Mouse (Mus musculus) large intestine, adult 2 months (tissue): ENCODE data around the gene Hsph1. TPM values are rescaled to one million over a fixed set of nuclear protein-coding genes. Genes with fewer than 3 reads are reported as not detected.

Source experiments
- DNase-seq: peaks from one replicate; pipeline ENCODE4 v3.0.0-alpha.2; 2012; ENCODE audit warnings: low read depth, low spot score
- WGBS: fragments of 180-500 bp; shearing (Covaris S2); methylation state at CpG from one replicate; pipeline ENCODE4 v1.1.7; 2018; 5-methylcytosine and 5-hydroxymethylcytosine counted together
- polyA plus RNA-seq: library from polyadenylated mRNA; depleted of rRNA; stranded (reverse); fragments of >200 nt; gene quantifications from 2 replicates; pipeline ENCODE4 v1.2.3, GENCODE M21; 2012; rRNA removed

Gene Hsph1
- polyA plus RNA-seq, 1 experiment = 9.5 TPM

GRCm38 (mm10) chr5:149597351-149597750 is 38.8 kb downstream of the Hsph1 start:
- WGBS = 42% methylated on average over 18 of the region's 18 CpGs
- DNase-seq = no peak

- DNase-seq = no peak
- WGBS = 73% methylated on average over 3 of the region's 3 CpGs
These were observed 42.0 kb downstream of the Hsph1 start for GRCm38 (mm10) chr5:149594215-149594614.

- WGBS = 62% methylated on average over 3 of the region's 3 CpGs
- no peak for DNase-seq
These were observed 46.2 kb downstream of the Hsph1 start for GRCm38 (mm10) chr5:149589932-149590331.

GRCm38 (mm10) chr5:149588814-149589534 is 47.2 kb downstream of the Hsph1 start:
- DNase-seq = no peak
- WGBS = 33% methylated on average over 7 of the region's 7 CpGs

- WGBS = 80% methylated on average over 11 of the region's 11 CpGs
- DNase-seq = no peak
These were observed 48.8 kb downstream of the Hsph1 start for GRCm38 (mm10) chr5:149587327-149587895.

GRCm38 (mm10) chr5:149585910-149586309 is 50.3 kb downstream of the Hsph1 start:
- DNase-seq = no peak
- 81% methylated on average over 10 of the region's 10 CpGs for WGBS

- no peak for DNase-seq
- WGBS = 87% methylated on average over 1 of the region's 1 CpGs
These were observed 50.9 kb downstream of the Hsph1 start for GRCm38 (mm10) chr5:149585231-149585630.

- DNase-seq = no peak
- 41% methylated on average over 8 of the region's 8 CpGs for WGBS
These were observed 52.0 kb downstream of the Hsph1 start for GRCm38 (mm10) chr5:149584154-149584655.

GRCm38 (mm10) chr5:149583507-149583906 is 52.7 kb downstream of the Hsph1 start:
- DNase-seq = no peak
- WGBS = 20% methylated on average over 8 of the region's 8 CpGs

GRCm38 (mm10) chr5:149582642-149583262 is 53.4 kb downstream of the Hsph1 start:
- 53% methylated on average over 5 of the region's 5 CpGs for WGBS
- DNase-seq = no peak

- 50% methylated on average over 10 of the region's 10 CpGs for WGBS
- no peak for DNase-seq
These were observed 58.7 kb downstream of the Hsph1 start for GRCm38 (mm10) chr5:149577449-149577848.

- WGBS = 33% methylated on average over 10 of the region's 10 CpGs
- no peak for DNase-seq
These were observed 59.2 kb downstream of the Hsph1 start for GRCm38 (mm10) chr5:149576977-149577376.

- 68% methylated on average over 13 of the region's 13 CpGs for WGBS
- no peak for DNase-seq
These were observed 67.2 kb downstream of the Hsph1 start for GRCm38 (mm10) chr5:149568993-149569392.

GRCm38 (mm10) chr5:149566957-149567356 is 69.2 kb downstream of the Hsph1 start:
- DNase-seq = no peak
- WGBS = 67% methylated on average over 5 of the region's 5 CpGs

GRCm38 (mm10) chr5:149566026-149566425 is 70.2 kb downstream of the Hsph1 start:
- WGBS = 58% methylated on average over 11 of the region's 11 CpGs
- no peak for DNase-seq

Other genes starting within 250 kb of the Hsph1 start
- 1.8 and 2.0 TPM in 2 replicates for gene Medag, start 224.6 kb downstream of the Hsph1 start, polyA plus RNA-seq
- 0.10 TPM in 1 of 2 replicates, not detected in the other for gene Tex26, start 196.7 kb downstream of the Hsph1 start, polyA plus RNA-seq
- not detected in 2 replicates for gene Wdr95, start 107.7 kb downstream of the Hsph1 start, polyA plus RNA-seq
- gene B3glct, start 41.9 kb upstream of the Hsph1 start, polyA plus RNA-seq = 6.5 and 10.0 TPM in 2 replicates